Mouse (Mus musculus) midbrain, embryonic 11.5 days (tissue): ENCODE data around the gene Eif4g1. TPM values are rescaled to one million over a fixed set of nuclear protein-coding genes. Genes with fewer than 3 reads are reported as not detected.
A peak's percentile ranks its signal among the peaks of the same experiment; 100 is the strongest.

Source experiments
- ATAC-seq: fragments of 200-750 bp; cut with Nextera tagmentation; 2 replicates; pipeline ENCODE4 v1.8.0; 2017; ENCODE audit warnings: moderate TSS enrichment, moderate library complexity; ENCODE audit not compliant: low FRiP score
- DNase-seq: peaks from one replicate; pipeline ENCODE4 v3.0.0; 2015; ENCODE audit warnings: low spot score; ENCODE audit errors: missing footprints
- H3K27ac ChIP-seq: fragments of 300-500 bp; sonication (generic); 2 replicates; pipeline ENCODE4 v1.5.1; 2014; ENCODE audit warnings: low read depth, low read length
- H3K27me3 ChIP-seq: fragments of 300-500 bp; sonication (generic); 2 replicates; pipeline ENCODE4 v1.6.1; 2014; ENCODE audit warnings: mild to moderate bottlenecking, low read length, moderate library complexity, mixed read lengths; ENCODE audit not compliant: control insufficient read depth, insufficient read depth
- H3K36me3 ChIP-seq: fragments of 300-500 bp; sonication (generic); 2 replicates; pipeline ENCODE4 v1.6.1; 2014; ENCODE audit warnings: mild to moderate bottlenecking, low read length, moderate library complexity, mixed read lengths; ENCODE audit not compliant: control insufficient read depth, insufficient read depth
- H3K4me1 ChIP-seq: fragments of 300-500 bp; sonication (generic); 2 replicates; pipeline ENCODE4 v1.6.1; 2014; ENCODE audit warnings: low read length; ENCODE audit not compliant: control insufficient read depth, insufficient read depth
- H3K4me2 ChIP-seq: fragments of 300-500 bp; sonication (generic); 2 replicates; pipeline ENCODE4 v1.6.1; 2014; ENCODE audit warnings: mild to moderate bottlenecking, moderate library complexity
- H3K4me3 ChIP-seq: fragments of 300-500 bp; sonication (generic); 2 replicates; pipeline ENCODE4 v1.5.1; 2014; ENCODE audit warnings: low read depth, low read length
- H3K9ac ChIP-seq: fragments of 300-500 bp; sonication (generic); 2 replicates; pipeline ENCODE4 v1.6.1; 2014; ENCODE audit warnings: low read length
- H3K9me3 ChIP-seq: fragments of 300-500 bp; sonication (generic); 2 replicates; pipeline ENCODE4 v1.6.1; 2016; ENCODE audit warnings: low read length; ENCODE audit not compliant: control insufficient read depth
- WGBS: fragments of 180-500 bp; shearing (Covaris S2); extraction: QIAGEN DNeasy Blood & Tissue Kit; methylation state at CpG from one replicate; pipeline ENCODE4 v1.1.7; 2014; 5-methylcytosine and 5-hydroxymethylcytosine counted together
- polyA plus RNA-seq: library from polyadenylated mRNA; unstranded; fragments of >200 nt; fragmentation: Nextera tagmentation; extraction: Ambion mirVana; gene quantifications from 2 replicates; pipeline ENCODE4 v1.2.1, GENCODE M21; 2014

The Eif4g1 gene
- polyA plus RNA-seq, 1 experiment from 2014 or later: 142 TPM

- 2% methylated on average over 12 of the region's 12 CpGs for WGBS
- H3K9me3 ChIP-seq: no peaks in the 10 kb centered on the region
- H3K4me1 ChIP-seq: peaks cover 27% of the 10 kb centered on the region
- peak overlapping the region; percentile 80 for H3K9ac ChIP-seq
- H3K36me3 ChIP-seq: no peaks in the 10 kb centered on the region
- DNase-seq (no peak), ATAC-seq (no peak)
- peak overlapping the region; percentile 82 for H3K27ac ChIP-seq
- H3K4me3 ChIP-seq: peak overlapping the region; percentile 60
- H3K27me3 ChIP-seq: no peaks in the 10 kb centered on the region
- H3K4me2 ChIP-seq: peak overlapping the region; percentile 73
Observed at GRCm38 (mm10) chr16:20715566-20715965, 47.5 kb downstream of the Eif4g1 start.

DNA sequence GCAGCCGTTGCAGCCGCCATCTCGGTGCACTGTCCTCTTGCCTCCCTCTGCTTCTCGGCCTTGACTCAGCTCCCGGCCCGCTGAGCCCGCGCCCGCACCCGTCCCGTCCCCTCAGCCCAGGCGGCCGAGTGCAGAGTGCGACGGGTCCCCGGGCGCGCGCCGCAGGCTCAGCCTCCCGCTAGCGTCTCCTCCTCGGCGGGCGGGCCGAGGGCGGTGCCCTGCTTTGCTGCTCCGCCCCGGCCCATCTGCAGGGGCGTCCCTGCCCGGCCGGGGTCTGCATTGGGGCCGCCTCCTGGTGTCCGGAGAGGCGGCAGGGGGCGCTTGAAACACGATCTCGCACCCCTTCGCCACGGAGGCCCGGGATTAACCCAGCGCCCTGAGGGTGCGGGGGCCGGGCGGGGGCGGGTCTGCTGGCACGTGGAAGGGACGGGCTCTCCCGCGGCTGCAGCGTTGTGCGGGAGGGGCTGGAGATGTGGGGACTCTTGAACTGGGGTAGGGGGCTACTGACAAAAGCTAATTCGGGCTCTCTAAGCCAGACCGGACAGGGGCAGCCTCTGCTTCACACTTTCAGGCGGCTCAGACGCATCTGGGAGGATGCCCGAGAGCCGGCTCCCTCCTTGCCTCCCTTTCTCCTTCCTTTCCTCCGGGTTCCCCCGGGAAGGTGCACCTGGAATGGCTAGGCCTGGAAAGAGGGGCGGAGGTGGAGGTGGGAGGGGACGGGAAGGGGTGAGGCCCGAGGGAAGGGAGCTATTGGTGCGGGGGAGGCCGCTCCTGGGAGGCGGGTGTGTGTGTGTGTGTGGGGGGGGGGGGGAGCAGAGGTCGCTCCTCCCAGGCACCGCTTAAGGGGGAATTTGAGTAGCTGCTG lies 48.1 kb downstream of the Eif4g1 start:
- no peaks in the 10 kb centered on the region for H3K36me3 ChIP-seq
- H3K4me3 ChIP-seq: peak overlapping the region; percentile 60
- no peaks in the 10 kb centered on the region for H3K9me3 ChIP-seq
- ATAC-seq (peak; percentile 91), DNase-seq (peak; percentile 98)
- H3K4me1 ChIP-seq: peaks cover 27% of the 10 kb centered on the region
- WGBS: under 1% methylated on average over 54 of the region's 68 CpGs
- H3K9ac ChIP-seq: peak overlapping the region; percentile 80
- H3K4me2 ChIP-seq: peak overlapping the region; percentile 73
- peak overlapping the region; percentile 82 for H3K27ac ChIP-seq
- no peaks in the 10 kb centered on the region for H3K27me3 ChIP-seq

- DNase-seq (peak; percentile 96), ATAC-seq (no peak)
- WGBS: 1% methylated on average over 8 of the region's 8 CpGs
- no peaks in the 10 kb centered on the region for H3K9me3 ChIP-seq
- H3K27me3 ChIP-seq: no peaks in the 10 kb centered on the region
- H3K27ac ChIP-seq: peak overlapping the region; percentile 82
- H3K4me3 ChIP-seq: peak overlapping the region; percentile 60
- peak overlapping the region; percentile 73 for H3K4me2 ChIP-seq
- H3K36me3 ChIP-seq: peaks cover 2% of the 10 kb centered on the region; the same call in 1 of the 2 replicates
- H3K4me1 ChIP-seq: peaks cover 27% of the 10 kb centered on the region
- peak overlapping the region; percentile 80 for H3K9ac ChIP-seq
Observed at GRCm38 (mm10) chr16:20716841-20717180, 48.7 kb downstream of the Eif4g1 start.

DNA sequence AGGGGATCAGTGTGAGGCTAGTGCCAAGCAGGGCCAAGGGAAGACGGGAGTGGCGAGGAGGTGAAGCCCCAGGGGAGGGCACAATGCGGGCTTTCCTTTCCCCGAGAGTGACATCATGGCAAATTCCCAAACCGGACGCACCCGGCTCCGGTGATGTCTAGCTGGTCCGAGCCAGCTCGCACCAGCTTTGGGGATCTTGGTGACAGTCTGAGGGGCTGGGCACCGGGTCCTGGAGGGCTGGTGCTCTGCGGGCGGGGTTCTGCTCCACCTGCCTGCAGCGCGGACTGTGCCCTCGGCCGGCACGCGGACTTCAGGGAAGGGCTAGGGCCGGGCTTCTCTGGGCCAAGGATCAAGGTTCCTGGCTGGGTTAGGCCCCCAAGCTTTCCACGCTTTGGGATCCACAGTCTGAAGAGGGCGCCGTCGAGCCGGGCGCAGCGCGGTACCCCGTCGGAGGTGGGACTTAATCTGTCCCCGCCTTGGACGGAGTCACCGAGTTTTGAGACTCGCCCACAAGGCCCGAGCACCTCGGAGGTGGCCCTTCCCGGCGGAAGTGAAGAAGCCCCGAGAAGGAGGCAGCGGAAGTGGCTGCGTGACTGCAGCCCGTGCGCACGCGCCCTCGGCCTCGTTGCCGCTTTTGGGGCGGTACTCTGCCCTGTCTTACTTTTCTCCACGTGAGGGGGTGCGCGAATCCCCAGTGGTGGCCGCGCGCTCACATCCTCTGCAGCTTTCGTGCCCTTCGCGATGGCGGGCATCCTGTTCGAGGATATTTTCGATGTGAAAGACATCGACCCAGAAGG lies 49.3 kb downstream of the Eif4g1 start, which contains the start of the genes Polr2h and Clcn2:
TSS of gene Polr2h (plus strand) at position 485 of the 797 bp plus-strand sequence.
TSS of gene Clcn2 (minus strand) at position 566 of the 797 bp plus-strand sequence.
- DNase-seq (peak; percentile 98), ATAC-seq (peak; percentile 79)
- no peaks in the 10 kb centered on the region for H3K9me3 ChIP-seq
- H3K27me3 ChIP-seq: no peaks in the 10 kb centered on the region
- H3K9ac ChIP-seq: peak within 1 kb of the TSS; percentile 80
- peaks cover 2% of the 10 kb centered on the region; the same call in 1 of the 2 replicates for H3K36me3 ChIP-seq
- H3K4me2 ChIP-seq: peak within 1 kb of the TSS; percentile 73
- under 1% methylated on average over 62 of the region's 62 CpGs for WGBS
- peak within 1 kb of the TSS; percentile 60 for H3K4me3 ChIP-seq
- peak within 1 kb of the TSS; percentile 82 for H3K27ac ChIP-seq
- peaks cover 27% of the 10 kb centered on the region for H3K4me1 ChIP-seq

- Histone ChIP-seq H3K27me3 (no peaks in the 10 kb centered on the region), H3K4me3 (peak overlapping the region; percentile 60), H3K36me3 (peaks cover 2% of the 10 kb centered on the region; the same call in 1 of the 2 replicates), H3K4me1 (peaks cover 27% of the 10 kb centered on the region), H3K9ac (peak overlapping the region; percentile 80), H3K27ac (peak overlapping the region; percentile 82; the same call in 1 of the 2 replicates), H3K4me2 (peak overlapping the region; percentile 73), H3K9me3 (no peaks in the 10 kb centered on the region)
- WGBS: 5% methylated on average over 18 of the region's 18 CpGs
- peak; percentile 88 for DNase-seq
- no peak for ATAC-seq
Observed at GRCm38 (mm10) chr16:20717978-20718670, 50.0 kb downstream of the Eif4g1 start.

DNA sequence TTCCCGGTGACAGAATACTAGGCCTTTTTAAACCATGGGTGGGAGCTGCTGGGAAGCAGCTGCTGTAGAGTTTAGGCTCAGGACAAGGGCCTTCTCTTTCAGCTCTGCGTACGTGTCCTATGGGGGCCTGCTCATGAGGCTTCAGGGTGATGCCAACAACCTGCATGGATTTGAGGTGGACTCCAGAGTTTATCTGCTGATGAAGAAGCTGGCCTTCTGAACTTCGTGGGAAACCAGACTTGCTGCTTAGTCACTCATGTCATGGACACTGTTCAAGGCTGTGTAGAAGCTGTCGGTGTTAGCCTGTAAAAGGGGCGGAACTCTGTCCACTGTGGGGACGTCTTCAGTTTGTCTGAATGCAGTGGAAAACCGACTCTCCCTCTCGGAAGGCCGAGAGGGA lies 53.7 kb downstream of the Eif4g1 start:
- Histone ChIP-seq H3K4me2 (no peak overlapping the region), H3K9me3 (no peaks in the 10 kb centered on the region), H3K4me1 (peaks cover 9% of the 10 kb centered on the region), H3K9ac (no peak overlapping the region), H3K36me3 (peaks cover 2% of the 10 kb centered on the region; the same call in 1 of the 2 replicates), H3K27me3 (no peaks in the 10 kb centered on the region), H3K4me3 (no peak overlapping the region), H3K27ac (no peak overlapping the region)
- WGBS: 88% methylated on average over 10 of the region's 10 CpGs
- ATAC-seq (no peak), DNase-seq (peak; percentile 17)

DNA sequence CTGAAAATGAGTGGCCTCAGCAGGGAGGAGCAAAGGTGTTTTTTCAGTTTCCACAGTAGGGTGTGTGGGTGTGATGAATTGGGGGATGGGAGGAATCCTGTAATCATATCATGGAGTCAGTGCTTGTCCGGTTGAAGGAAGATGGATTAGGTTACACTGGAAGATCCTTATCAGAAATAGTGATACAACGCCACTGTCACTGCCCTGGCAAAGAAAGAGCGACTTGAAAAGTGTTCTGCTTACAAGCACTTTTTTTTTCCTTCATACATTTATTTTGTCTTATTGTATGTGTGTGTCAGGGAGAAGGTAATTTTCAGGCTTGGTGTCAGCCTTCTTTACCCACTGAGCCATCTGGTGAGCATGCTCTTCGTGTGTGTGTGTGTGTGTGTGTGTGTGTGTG lies 54.6 kb downstream of the Eif4g1 start:
- Histone ChIP-seq H3K27ac (no peak overlapping the region), H3K4me3 (no peak overlapping the region), H3K9me3 (no peaks in the 10 kb centered on the region), H3K27me3 (no peaks in the 10 kb centered on the region), H3K36me3 (peaks cover 2% of the 10 kb centered on the region; the same call in 1 of the 2 replicates), H3K9ac (no peak overlapping the region), H3K4me2 (no peak overlapping the region), H3K4me1 (peaks cover 7% of the 10 kb centered on the region)
- DNase-seq (peak; percentile 53), ATAC-seq (no peak)
- WGBS: 82% methylated on average over 4 of the region's 4 CpGs

DNA sequence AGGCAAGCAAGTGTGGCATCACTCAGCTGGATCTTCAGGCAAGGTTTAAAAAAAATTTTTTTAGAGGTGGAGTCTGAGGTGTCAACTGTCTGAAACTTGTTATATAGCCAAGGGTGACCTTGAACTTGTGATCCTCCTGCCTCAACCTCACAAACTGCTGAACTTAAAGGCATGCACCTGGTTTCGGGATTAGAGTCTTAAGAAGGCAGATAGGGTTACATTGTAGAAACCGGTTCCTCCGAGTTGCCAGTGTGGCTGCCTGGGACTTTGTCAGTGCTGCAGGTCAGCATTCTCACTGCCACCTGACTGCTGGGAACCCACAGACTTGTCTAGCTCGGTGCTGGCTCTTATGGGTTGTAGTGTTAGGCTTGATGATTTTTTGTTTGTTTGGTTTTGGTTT lies 55.1 kb downstream of the Eif4g1 start:
- Histone ChIP-seq H3K36me3 (peaks cover 2% of the 10 kb centered on the region; the same call in 1 of the 2 replicates), H3K4me1 (peaks cover 7% of the 10 kb centered on the region), H3K4me3 (no peak overlapping the region), H3K4me2 (no peak overlapping the region), H3K9me3 (no peaks in the 10 kb centered on the region), H3K9ac (no peak overlapping the region), H3K27ac (no peak overlapping the region), H3K27me3 (no peaks in the 10 kb centered on the region)
- peak; percentile 61 for DNase-seq
- 70% methylated on average over 4 of the region's 4 CpGs for WGBS
- no peak for ATAC-seq
